Mouse (Mus musculus) G1E (cell line): Measurements from ENCODE around the gene Kdm4a. TPM values are rescaled to one million over a fixed set of nuclear protein-coding genes. Genes with fewer than 3 reads are reported as not detected.

ENCODE experiments used
- ATAC-seq: 2 replicates; pipeline ENCODE4 v1.8.0; 2016; ENCODE audit warnings: mild to moderate bottlenecking; ENCODE audit not compliant: insufficient number of reproducible peaks, poor library complexity, low FRiP score, severe bottlenecking; ENCODE audit errors: extremely low read depth
- DNase-seq: peaks from one replicate; pipeline ENCODE4 v3.0.0; 2012; ENCODE audit warnings: low spot score
- H3K27me3 ChIP-seq: 2 replicates; pipeline ENCODE4 v1.6.1; 2012; ENCODE audit warnings: mild to moderate bottlenecking, low read length, inconsistent platforms; ENCODE audit not compliant: insufficient read depth
- H3K36me3 ChIP-seq: replicated peaks from 2 replicates; pipeline ENCODE3; 2012; ENCODE audit warnings: mild to moderate bottlenecking, inconsistent platforms
- H3K4me1 ChIP-seq: 2 replicates; pipeline ENCODE4 v1.6.1; 2012; ENCODE audit warnings: low read depth, low read length, inconsistent platforms, mixed read lengths; ENCODE audit not compliant: insufficient read depth
- H3K4me3 ChIP-seq: 2 replicates; pipeline ENCODE4 v1.5.1; 2012; ENCODE audit warnings: low read depth, mild to moderate bottlenecking, inconsistent platforms, low read length, moderate library complexity, mixed read lengths
- H3K9me3 ChIP-seq: replicated peaks from 2 replicates; pipeline ENCODE4 v1.6.1; 2012; ENCODE audit warnings: inconsistent platforms
- CTCF ChIP-seq: IDR thresholded peaks from 2 replicates; pipeline ENCODE4 v1.5.1; 2012; ENCODE audit warnings: low read depth, low read length, inconsistent platforms, mixed read lengths
- GATA1 ChIP-seq: IDR thresholded peaks from 2 replicates; pipeline ENCODE4 v1.6.1; 2012; ENCODE audit warnings: borderline replicate concordance, low read length, inconsistent platforms, mixed read lengths
- GATA2 ChIP-seq: IDR thresholded peaks from 2 replicates; pipeline ENCODE4 v1.6.1; 2012; ENCODE audit warnings: low read depth, low read length, inconsistent platforms, borderline replicate concordance
- POLR2AphosphoS5 ChIP-seq: IDR thresholded peaks from 2 replicates; pipeline ENCODE4 v1.6.1; 2012; ENCODE audit warnings: low read depth, low read length, inconsistent platforms; ENCODE audit not compliant: insufficient replicate concordance
- TAL1 ChIP-seq: conservative IDR thresholded peaks from 2 replicates; pipeline ENCODE4 v1.6.1; 2012; ENCODE audit warnings: low read depth, low read length, inconsistent platforms, mixed read lengths
- polyA plus RNA-seq: library from polyadenylated mRNA; stranded (reverse); fragments of >175 nt; gene quantifications from 2 replicates; pipeline ENCODE4 v1.2.3, GENCODE M21; 2012
- total RNA-seq, 2 experiments: library from RNA; stranded (forward) in 1 of 2; stranded (reverse) in 1 of 2; fragments of 200-1000 nt in 1 of 2; fragments of >200 nt in 1 of 2; fragmentation: Nextera tagmentation in 1 of 2; gene quantifications; 2 replicates each; pipeline ENCODE4 v1.2.3; 2014 to 2017

The Kdm4a gene
- total RNA-seq (2014; fragmentation: Nextera tagmentation), result 46.7 and 49.9 TPM in 2 replicates
- total RNA-seq (2017), result 48.7 and 50.5 TPM in 2 replicates
- polyA plus RNA-seq, result 34.0 and 39.4 TPM in 2 replicates

GRCm38 (mm10) chr4:118179467-118180300 lies at the start of gene Kdm4a:
Gene Kdm4a, minus strand, starts transcription at chr4:118180043.
- Histone ChIP-seq H3K4me1 (peaks cover 28% of the 10 kb centered on the region), H3K4me3 (peak within 1 kb of the TSS; percentile 80), H3K27me3 (no peaks in the 10 kb centered on the region), H3K9me3 (no peaks in the 10 kb centered on the region), H3K36me3 (peaks cover 35% of the 10 kb centered on the region)
- DNase-seq, result peak; percentile 96
- ATAC-seq, result peak; percentile 94
- TF ChIP-seq CTCF (no peak), POLR2AphosphoS5 (no peak), GATA2 (no peak), GATA1 (no peak)

GRCm38 (mm10) chr4:118229035-118229770 lies 49.4 kb upstream of the Kdm4a start:
- Histone ChIP-seq H3K4me3 (no peak overlapping the region), H3K4me1 (no peaks in the 10 kb centered on the region), H3K9me3 (no peaks in the 10 kb centered on the region), H3K27me3 (peaks cover 6% of the 10 kb centered on the region; the same call in 1 of the 2 replicates), H3K36me3 (no peaks in the 10 kb centered on the region)
- ATAC-seq (no peak), DNase-seq (no peak)
- TF ChIP-seq POLR2AphosphoS5 (no peak), GATA1 (no peak), TAL1 (no peak), GATA2 (no peak), CTCF (no peak)

- Histone ChIP-seq H3K4me1 (no peaks in the 10 kb centered on the region), H3K27me3 (peaks cover 13% of the 10 kb centered on the region; the same call in 1 of the 2 replicates), H3K9me3 (no peaks in the 10 kb centered on the region), H3K4me3 (no peak overlapping the region), H3K36me3 (no peaks in the 10 kb centered on the region)
- no peak for DNase-seq
- TF ChIP-seq TAL1 (no peak), GATA1 (no peak)
- ATAC-seq, result no peak
Measured at GRCm38 (mm10) chr4:118227398-118227797, 47.6 kb upstream of the Kdm4a start.

GRCm38 (mm10) chr4:118221261-118221660 lies 41.4 kb upstream of the Kdm4a start:
- ATAC-seq, result no peak
- DNase-seq, result no peak
- peaks cover 27% of the 10 kb centered on the region; the same call in 1 of the 2 replicates for H3K27me3 ChIP-seq
- H3K36me3 ChIP-seq, result no peaks in the 10 kb centered on the region
- no peak overlapping the region for H3K4me3 ChIP-seq
- no peaks in the 10 kb centered on the region for H3K9me3 ChIP-seq
- TF ChIP-seq GATA2 (no peak), GATA1 (no peak), POLR2AphosphoS5 (no peak), TAL1 (no peak), CTCF (no peak)
- H3K4me1 ChIP-seq, result no peaks in the 10 kb centered on the region

- Histone ChIP-seq H3K9me3 (no peaks in the 10 kb centered on the region), H3K27me3 (peaks cover 24% of the 10 kb centered on the region; the same call in 1 of the 2 replicates), H3K4me1 (no peaks in the 10 kb centered on the region), H3K36me3 (no peaks in the 10 kb centered on the region), H3K4me3 (no peak overlapping the region)
- no peak for TF ChIP-seq POLR2AphosphoS5
- TF ChIP-seq GATA1, result no peak
- no peak for TF ChIP-seq TAL1
- TF ChIP-seq CTCF, result no peak
- no peak for TF ChIP-seq GATA2
- DNase-seq (no peak), ATAC-seq (no peak)
Measured at GRCm38 (mm10) chr4:118220756-118221155, 40.9 kb upstream of the Kdm4a start.

GRCm38 (mm10) chr4:118219487-118219886 lies 39.6 kb upstream of the Kdm4a start:
- Histone ChIP-seq H3K4me3 (no peak overlapping the region), H3K9me3 (no peaks in the 10 kb centered on the region), H3K36me3 (no peaks in the 10 kb centered on the region), H3K4me1 (no peaks in the 10 kb centered on the region), H3K27me3 (peaks cover 21% of the 10 kb centered on the region; the same call in 1 of the 2 replicates)
- TF ChIP-seq GATA1, result no peak
- TF ChIP-seq POLR2AphosphoS5, result no peak
- no peak for TF ChIP-seq TAL1
- TF ChIP-seq GATA2, result no peak
- no peak for TF ChIP-seq CTCF
- ATAC-seq (no peak), DNase-seq (no peak)
